Mouse (Mus musculus): ENCODE measurements around the gene Nfic. TPM values are rescaled to one million over a fixed set of nuclear protein-coding genes. Genes with fewer than 3 reads are reported as not detected.

Nfic gene
- polyA plus RNA-seq, 1 experiment from 2014 or later, result 29.2 TPM

GRCm38 (mm10) chr10:81379809-81380378 is 75.5 kb downstream of the Nfic start:
- no peak overlapping the region for H3K9ac ChIP-seq (ENCODE audit: low read depth, low read length)
- peaks cover 11% of the 10 kb centered on the region for H3K4me1 ChIP-seq (replicated peaks; ENCODE audit: control insufficient read depth, insufficient read depth, low read length)
- TF ChIP-seq CTCF (IDR thresholded peaks at IDR 0.05; ENCODE audit: low read depth), result no peak
- no peaks in the 10 kb centered on the region for H3K27me3 ChIP-seq (replicated peaks; ENCODE audit: control insufficient read depth, insufficient read depth, low read length)
- no peak overlapping the region for H3K4me2 ChIP-seq (replicated peaks; ENCODE audit: low read depth)
- no peak for ATAC-seq
- WGBS, result 84% methylated on average over 6 of the region's 6 CpGs
- no peaks in the 10 kb centered on the region for H3K9me3 ChIP-seq (ENCODE audit: control insufficient read depth)
- H3K27ac ChIP-seq (ENCODE audit: low read depth, low read length), result no peak overlapping the region
- no peak overlapping the region for H3K4me3 ChIP-seq (ENCODE audit: low read depth, low read length)
- H3K36me3 ChIP-seq (ENCODE audit: control insufficient read depth, insufficient read depth), result peaks cover 6% of the 10 kb centered on the region

GRCm38 (mm10) chr10:81379183-81379553 is 76.3 kb downstream of the Nfic start:
- Histone ChIP-seq H3K4me1 (replicated peaks; ENCODE audit: control insufficient read depth, insufficient read depth, low read length) (peaks cover 11% of the 10 kb centered on the region), H3K27ac (ENCODE audit: low read depth, low read length) (no peak overlapping the region), H3K4me2 (replicated peaks; ENCODE audit: low read depth) (peak overlapping the region; percentile 93), H3K9ac (ENCODE audit: low read depth, low read length) (no peak overlapping the region), H3K9me3 (ENCODE audit: control insufficient read depth) (no peaks in the 10 kb centered on the region), H3K36me3 (ENCODE audit: control insufficient read depth, insufficient read depth) (peaks cover 12% of the 10 kb centered on the region), H3K27me3 (replicated peaks; ENCODE audit: control insufficient read depth, insufficient read depth, low read length) (no peaks in the 10 kb centered on the region), H3K4me3 (ENCODE audit: low read depth, low read length) (peak overlapping the region; percentile 86)
- 59% methylated on average over 3 of the region's 3 CpGs for whole genome bisulfite sequencing
- no peak for ATAC-seq
- no peak for TF ChIP-seq CTCF (IDR thresholded peaks at IDR 0.05; ENCODE audit: low read depth)

- under 1% methylated on average over 46 of the region's 46 CpGs for WGBS
- H3K9ac ChIP-seq (ENCODE audit: low read depth, low read length), result 0 out of 2 replicates have a peak overlapping the region, but pooled peaks have one; percentile 91
Measured at GRCm38 (mm10) chr10:81378553-81379182, 76.8 kb downstream of the Nfic start.

GRCm38 (mm10) chr10:81377793-81378552 is 77.5 kb downstream of the Nfic start, which contains the start of gene Fzr1:
Fzr1 (minus strand) TSS chr10:81378516.
- no peaks in the 10 kb centered on the region for H3K27me3 ChIP-seq (replicated peaks; ENCODE audit: control insufficient read depth, insufficient read depth, low read length)
- H3K9ac ChIP-seq (ENCODE audit: low read depth, low read length), result peak within 1 kb of the TSS; percentile 91
- WGBS, result 1% methylated on average over 42 of the region's 59 CpGs
- H3K9me3 ChIP-seq (ENCODE audit: control insufficient read depth), result no peaks in the 10 kb centered on the region
- peaks cover 24% of the 10 kb centered on the region for H3K36me3 ChIP-seq (ENCODE audit: control insufficient read depth, insufficient read depth)
- no peak for TF ChIP-seq CTCF (IDR thresholded peaks at IDR 0.05; ENCODE audit: low read depth)
- H3K4me1 ChIP-seq (replicated peaks; ENCODE audit: control insufficient read depth, insufficient read depth, low read length), result peaks cover 11% of the 10 kb centered on the region
- peak within 1 kb of the TSS; percentile 86 for H3K4me3 ChIP-seq (ENCODE audit: low read depth, low read length)
- H3K27ac ChIP-seq (ENCODE audit: low read depth, low read length), result peak within 1 kb of the TSS; percentile 75
- no peak; the same call in 1 of the 2 replicates for ATAC-seq
- H3K4me2 ChIP-seq (replicated peaks; ENCODE audit: low read depth), result peak within 1 kb of the TSS; percentile 93

More at GRCm38 (mm10) chr10:81378553-81379182, 76.8 kb downstream of the Nfic start:
- TF ChIP-seq CTCF (IDR thresholded peaks at IDR 0.05; ENCODE audit: low read depth), result peak; percentile 26; the same call in 1 of the 2 replicates
- peak; percentile 89 for ATAC-seq
- H3K36me3 ChIP-seq (ENCODE audit: control insufficient read depth, insufficient read depth), result peaks cover 17% of the 10 kb centered on the region
- peak overlapping the region; percentile 93 for H3K4me2 ChIP-seq (replicated peaks; ENCODE audit: low read depth)
- H3K4me3 ChIP-seq (ENCODE audit: low read depth, low read length), result peak overlapping the region; percentile 86
- peak overlapping the region; percentile 75; the same call in 1 of the 2 replicates for H3K27ac ChIP-seq (ENCODE audit: low read depth, low read length)
- H3K9me3 ChIP-seq (ENCODE audit: control insufficient read depth), result no peaks in the 10 kb centered on the region
- H3K27me3 ChIP-seq (replicated peaks; ENCODE audit: control insufficient read depth, insufficient read depth, low read length), result no peaks in the 10 kb centered on the region
- H3K4me1 ChIP-seq (replicated peaks; ENCODE audit: control insufficient read depth, insufficient read depth, low read length), result peaks cover 11% of the 10 kb centered on the region

- TF ChIP-seq CTCF (IDR thresholded peaks at IDR 0.05; ENCODE audit: low read depth), result no peak
- peak overlapping the region; percentile 91 for H3K9ac ChIP-seq (ENCODE audit: low read depth, low read length)
- no peaks in the 10 kb centered on the region for H3K9me3 ChIP-seq (ENCODE audit: control insufficient read depth)
- peaks cover 11% of the 10 kb centered on the region for H3K4me1 ChIP-seq (replicated peaks; ENCODE audit: control insufficient read depth, insufficient read depth, low read length)
- no peak for ATAC-seq
- 29% methylated on average over 2 of the region's 2 CpGs for WGBS
- no peaks in the 10 kb centered on the region for H3K27me3 ChIP-seq (replicated peaks; ENCODE audit: control insufficient read depth, insufficient read depth, low read length)
- H3K4me2 ChIP-seq (replicated peaks; ENCODE audit: low read depth), result peak overlapping the region; percentile 93
- peak overlapping the region; percentile 86 for H3K4me3 ChIP-seq (ENCODE audit: low read depth, low read length)
- no peak overlapping the region; the same call in 1 of the 2 replicates for H3K27ac ChIP-seq (ENCODE audit: low read depth, low read length)
- H3K36me3 ChIP-seq (ENCODE audit: control insufficient read depth, insufficient read depth), result peaks cover 30% of the 10 kb centered on the region
Measured at GRCm38 (mm10) chr10:81377362-81377664, 78.1 kb downstream of the Nfic start.
